Mouse (Mus musculus) spleen, adult 2 months (tissue): ENCODE measurements around the gene Arhgef40. TPM values are rescaled to one million over a fixed set of nuclear protein-coding genes. Genes with fewer than 3 reads are reported as not detected.

Experiments used
- DNase-seq, 2 experiments: peaks; one replicate each; pipeline versions ENCODE4 v3.0.0 to v3.0.0-alpha.2; 2012 to 2021; ENCODE audit warnings: low spot score in 2 of 2, low read depth in 1 of 2
- H3K27ac ChIP-seq: fragments of 200-500 bp; 2 replicates; pipeline ENCODE4 v1.5.1; 2012; ENCODE audit warnings: low read length, inconsistent platforms; ENCODE audit not compliant: insufficient read depth
- H3K27me3 ChIP-seq: fragments of 200-500 bp; 2 replicates; pipeline ENCODE4 v1.6.1; 2012; ENCODE audit warnings: mild to moderate bottlenecking, moderate library complexity, low read length, inconsistent platforms; ENCODE audit not compliant: control insufficient read depth, insufficient read depth
- H3K36me3 ChIP-seq: fragments of 200-500 bp; 2 replicates; pipeline ENCODE4 v1.6.1; 2012; ENCODE audit warnings: mild to moderate bottlenecking, low read length, inconsistent platforms; ENCODE audit not compliant: control insufficient read depth, insufficient read depth
- H3K4me1 ChIP-seq: fragments of 200-500 bp; 2 replicates; pipeline ENCODE4 v1.6.1; 2011; ENCODE audit warnings: inconsistent platforms; ENCODE audit not compliant: control insufficient read depth, insufficient read depth, insufficient read length
- H3K4me3 ChIP-seq: fragments of 200-500 bp; 2 replicates; pipeline ENCODE4 v1.5.1; 2011; ENCODE audit warnings: mild to moderate bottlenecking, inconsistent platforms; ENCODE audit not compliant: insufficient read depth, insufficient read length; ENCODE audit errors: extremely low read depth
- CTCF ChIP-seq: fragments of 200-500 bp; IDR thresholded peaks from 2 replicates; pipeline ENCODE4 v1.5.1; 2011; ENCODE audit warnings: mild to moderate bottlenecking, inconsistent platforms; ENCODE audit not compliant: insufficient read depth, insufficient read length, insufficient replicate concordance; ENCODE audit errors: extremely low read depth
- POLR2A ChIP-seq: fragments of 200-500 bp; IDR thresholded peaks from 2 replicates; pipeline ENCODE4 v1.6.1; 2011; ENCODE audit warnings: low read depth, low read length, inconsistent platforms
- whole genome bisulfite sequencing: fragments of 180-500 bp; shearing (Covaris S2); methylation state at CpG from one replicate; pipeline ENCODE4 v1.1.7; 2018; 5-methylcytosine and 5-hydroxymethylcytosine counted together
- polyA plus RNA-seq: library from polyadenylated mRNA; depleted of rRNA; stranded (reverse); fragments of >200 nt; gene quantifications from 2 replicates; pipeline ENCODE4 v1.2.3, GENCODE M21; 2012

The Arhgef40 gene
- polyA plus RNA-seq, 1 experiment: 19.3 TPM

- no peaks in the 10 kb centered on the region for H3K27me3 ChIP-seq
- peak overlapping the region; percentile 84 for H3K4me3 ChIP-seq
- no peak for DNase-seq
- TF ChIP-seq POLR2A (no peak), CTCF (peak; percentile 10; the same call in 1 of the 2 replicates)
- peak overlapping the region; percentile 90 for H3K27ac ChIP-seq
- peaks cover 19% of the 10 kb centered on the region; the same call in 1 of the 2 replicates for H3K4me1 ChIP-seq
- WGBS: 22% methylated on average over 12 of the region's 12 CpGs
- H3K36me3 ChIP-seq: no peaks in the 10 kb centered on the region
Observed at GRCm38 (mm10) chr14:52019051-52019589, 34.6 kb downstream of the Arhgef40 start.

GRCm38 (mm10) chr14:52019590-52020340, 35.2 kb downstream of the Arhgef40 start:
- Histone ChIP-seq H3K27me3 (no peaks in the 10 kb centered on the region), H3K4me1 (peaks cover 19% of the 10 kb centered on the region; the same call in 1 of the 2 replicates), H3K27ac (peak overlapping the region; percentile 94), H3K4me3 (peak overlapping the region; percentile 84), H3K36me3 (no peaks in the 10 kb centered on the region)
- TF ChIP-seq POLR2A (peak; percentile 33), CTCF (peak; percentile 57; the same call in 1 of the 2 replicates)
- under 1% methylated on average over 74 of the region's 74 CpGs for WGBS
- peak; percentile 91 to 95 for DNase-seq

DNA sequence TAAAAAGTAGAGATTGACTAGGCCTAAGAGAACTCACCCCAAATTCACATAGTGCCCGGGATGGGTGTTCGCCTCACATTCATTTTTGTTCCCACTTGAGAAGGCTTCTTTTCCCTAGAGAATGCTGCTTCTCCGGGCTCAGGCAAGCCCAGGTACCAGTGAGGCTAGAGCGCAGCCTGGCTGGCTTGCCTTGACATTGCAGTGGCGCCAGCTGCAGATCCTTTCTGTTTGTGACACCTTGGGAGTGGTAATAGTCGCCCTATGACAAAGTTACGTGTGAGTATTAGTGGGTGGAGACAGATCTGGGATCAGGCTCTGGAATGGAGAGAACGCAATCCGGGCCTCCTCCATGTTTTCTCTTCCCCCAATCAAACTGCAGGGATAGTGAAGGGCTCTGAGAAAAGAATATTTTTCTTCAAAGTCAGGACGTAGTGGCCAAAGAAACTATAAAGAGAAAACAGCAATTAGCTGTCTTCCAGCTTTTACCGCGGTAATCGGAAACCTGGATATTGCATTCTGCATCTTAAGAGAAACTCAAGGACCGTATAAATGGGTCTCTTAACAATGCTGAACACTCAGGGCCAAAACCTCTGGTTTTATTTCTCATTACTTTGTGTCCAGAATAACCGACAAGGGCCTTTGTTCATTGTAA, 36.1 kb downstream of the Arhgef40 start, which contains the start of gene Zfp219:
TSS of gene Zfp219 (minus strand) at position 248 of the 652 bp plus-strand sequence.
- Histone ChIP-seq H3K27me3 (no peaks in the 10 kb centered on the region), H3K4me3 (peak within 1 kb of the TSS; percentile 84), H3K27ac (peak within 1 kb of the TSS; percentile 94), H3K36me3 (no peaks in the 10 kb centered on the region), H3K4me1 (peaks cover 16% of the 10 kb centered on the region; the same call in 1 of the 2 replicates)
- TF ChIP-seq CTCF (peak; percentile 72; the same call in 1 of the 2 replicates), POLR2A (no peak)
- WGBS: 23% methylated on average over 15 of the region's 15 CpGs
- DNase-seq: peak; percentile 38 to 55

DNA sequence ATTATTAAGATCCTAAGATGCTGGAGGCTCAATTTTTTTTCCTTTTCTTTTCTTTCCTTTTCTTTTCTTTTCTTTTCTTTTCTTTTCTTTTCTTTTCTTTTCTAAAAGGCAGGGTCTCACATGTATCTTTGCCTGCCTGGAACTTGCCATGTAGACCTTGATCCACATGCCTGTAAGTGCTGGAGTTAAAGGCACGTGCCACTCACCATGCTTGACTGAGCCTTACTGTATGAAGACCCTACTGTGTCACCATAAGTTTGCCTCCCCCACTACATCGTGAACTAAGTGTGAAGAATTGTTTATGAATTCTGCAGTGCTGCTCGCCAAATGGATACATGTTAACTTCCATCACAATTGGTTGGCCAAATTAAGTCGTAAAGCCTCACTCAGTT, 36.6 kb downstream of the Arhgef40 start:
- H3K36me3 ChIP-seq: no peaks in the 10 kb centered on the region
- peaks cover 11% of the 10 kb centered on the region; the same call in 1 of the 2 replicates for H3K4me1 ChIP-seq
- WGBS: 84% methylated on average over 4 of the region's 4 CpGs
- no peak for TF ChIP-seq CTCF
- no peak for TF ChIP-seq POLR2A
- no peak overlapping the region for H3K27ac ChIP-seq
- no peak for DNase-seq
- H3K4me3 ChIP-seq: no peak overlapping the region
- no peaks in the 10 kb centered on the region for H3K27me3 ChIP-seq

DNA sequence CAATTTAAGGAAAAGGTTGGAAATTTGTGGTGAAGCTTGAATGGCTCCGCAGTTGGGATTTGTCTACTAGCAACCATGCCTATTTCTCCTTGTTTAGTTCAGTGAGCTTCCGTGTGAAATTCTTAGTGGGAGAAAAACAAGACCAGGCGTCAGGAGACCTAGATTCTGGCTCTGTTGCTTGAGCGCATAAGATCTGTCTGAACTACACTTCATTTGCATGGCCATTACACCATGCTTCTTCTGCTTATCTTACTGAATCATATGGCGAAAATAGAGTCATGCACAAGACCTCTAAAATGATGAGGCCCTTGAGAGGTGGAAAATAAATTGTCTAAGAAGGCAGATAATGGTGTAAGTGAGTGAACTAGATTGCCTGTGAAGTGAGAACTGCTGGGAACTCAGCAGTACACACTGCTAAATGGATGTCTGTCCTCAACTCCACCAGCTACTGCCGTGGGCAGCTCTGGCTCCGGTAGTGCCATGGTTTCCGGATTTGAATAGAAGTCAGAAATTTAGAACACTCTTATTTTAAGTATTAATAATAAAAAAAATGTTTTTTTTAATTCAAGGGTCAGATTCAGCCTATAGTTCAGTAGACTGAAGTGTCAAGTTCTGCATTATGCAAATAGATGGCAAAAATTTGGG, 37.2 kb downstream of the Arhgef40 start:
- DNase-seq: no peak
- H3K27me3 ChIP-seq: no peaks in the 10 kb centered on the region
- H3K27ac ChIP-seq: no peak overlapping the region
- 86% methylated on average over 8 of the region's 8 CpGs for WGBS
- TF ChIP-seq POLR2A (no peak), CTCF (no peak)
- H3K4me1 ChIP-seq: peaks cover 11% of the 10 kb centered on the region; the same call in 1 of the 2 replicates
- no peak overlapping the region for H3K4me3 ChIP-seq
- no peaks in the 10 kb centered on the region for H3K36me3 ChIP-seq

DNA sequence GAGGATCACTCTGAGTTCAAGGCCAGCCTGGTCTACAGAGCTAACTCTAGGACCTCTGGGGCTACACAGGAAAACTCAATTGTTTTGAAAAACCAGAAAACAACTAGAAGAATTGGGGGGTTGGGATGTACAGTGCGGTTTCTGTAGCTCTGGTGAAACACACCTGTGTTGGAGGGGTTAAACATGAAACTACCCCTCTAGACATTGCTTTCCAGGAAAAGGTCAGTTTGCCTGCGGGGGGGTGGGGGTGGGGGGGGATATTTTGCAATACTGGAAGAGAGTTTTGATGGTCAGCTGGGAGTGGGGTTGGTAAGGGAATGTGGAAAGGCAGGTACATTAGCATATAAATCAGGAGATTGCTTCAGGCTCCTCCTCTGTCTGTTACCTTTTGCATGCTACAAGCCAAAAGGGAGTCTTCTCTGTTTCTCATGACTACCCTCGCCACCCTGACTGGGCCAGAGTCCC, 37.8 kb downstream of the Arhgef40 start:
- no peak for TF ChIP-seq POLR2A
- TF ChIP-seq CTCF: no peak
- H3K36me3 ChIP-seq: no peaks in the 10 kb centered on the region
- no peak for DNase-seq
- 0 out of 2 replicates have a peak overlapping the region, but pooled peaks have one; percentile 15 for H3K4me3 ChIP-seq
- no peaks in the 10 kb centered on the region for H3K27me3 ChIP-seq
- H3K4me1 ChIP-seq: peaks cover 11% of the 10 kb centered on the region; the same call in 1 of the 2 replicates
- H3K27ac ChIP-seq: peak overlapping the region; percentile 57
- 59% methylated on average over 3 of the region's 3 CpGs for WGBS
